Mouse (Mus musculus): ENCODE measurements at regions not wholly inside any gene's neighbourhood (a gene's known extent, or its start where the extent isn't known, plus 50 kb on each side); places are given as distances from the start of the nearest gene placed in this dataset.

DNA sequence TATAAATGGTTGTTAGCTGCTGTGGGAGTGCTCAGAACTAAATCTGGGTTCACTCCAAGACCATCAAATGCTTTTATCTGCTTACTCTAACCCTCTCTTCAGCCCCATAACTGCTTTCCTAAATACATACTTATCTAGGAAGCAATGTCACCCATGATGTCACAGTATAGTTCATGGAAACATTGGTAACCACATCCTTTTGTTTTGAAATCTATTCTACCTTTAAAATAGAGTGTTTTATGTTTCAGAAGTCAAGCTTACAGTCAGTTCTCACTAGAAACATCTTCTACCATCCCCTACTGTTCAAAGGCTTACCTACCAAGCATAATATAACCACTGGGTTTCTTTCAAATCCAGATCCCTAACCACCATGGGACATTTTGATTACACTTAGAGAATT lies 436.4 kb upstream of the Intu start:
- DNase-seq: no peak

DNA sequence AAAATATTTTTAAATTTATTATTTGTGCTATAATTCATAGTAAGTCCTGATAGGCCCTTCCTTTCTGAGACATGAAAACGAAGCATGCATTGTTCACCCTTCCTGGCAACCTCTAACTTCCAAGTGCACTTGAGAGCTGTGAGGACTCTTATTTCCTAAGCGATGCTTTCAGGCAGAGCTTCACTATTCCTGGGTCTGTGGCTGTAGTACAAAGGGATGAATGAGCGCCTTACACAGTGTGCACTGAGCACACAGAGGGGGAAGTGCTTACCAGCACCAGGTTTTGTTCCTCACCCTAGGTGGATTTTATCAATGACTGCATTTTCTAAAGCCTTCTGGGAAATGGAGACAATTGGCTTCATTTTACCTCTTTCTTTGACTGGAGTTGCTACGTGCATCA lies 428.4 kb upstream of the Intu start:
- no peak for DNase-seq

- DNase-seq: no peak
Measured at GRCm38 (mm10) chr3:40114811-40115210, 416.3 kb upstream of the Intu start.

- DNase-seq: no peak
Measured at GRCm38 (mm10) chr3:40118551-40118950, 412.5 kb upstream of the Intu start.

DNA sequence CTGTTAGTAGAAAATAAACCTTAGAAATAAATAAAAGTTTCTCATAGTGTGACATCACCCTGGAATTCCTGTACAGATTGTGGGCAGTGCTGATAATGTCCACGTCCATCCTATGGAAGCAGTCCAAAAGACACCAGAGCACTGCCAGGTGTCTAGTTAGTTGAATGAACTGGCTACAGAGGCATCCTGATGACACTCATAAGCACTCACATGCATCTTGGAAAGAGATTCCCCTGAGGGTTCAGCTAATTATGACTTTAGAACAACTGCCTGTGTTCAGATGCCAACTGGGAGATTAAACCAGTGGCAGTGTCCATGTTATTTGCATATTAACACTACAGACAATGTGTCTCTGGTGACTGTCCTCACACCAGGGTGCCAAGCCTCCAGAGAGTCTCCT lies 411.6 kb upstream of the Intu start:
- no peak for DNase-seq

DNA sequence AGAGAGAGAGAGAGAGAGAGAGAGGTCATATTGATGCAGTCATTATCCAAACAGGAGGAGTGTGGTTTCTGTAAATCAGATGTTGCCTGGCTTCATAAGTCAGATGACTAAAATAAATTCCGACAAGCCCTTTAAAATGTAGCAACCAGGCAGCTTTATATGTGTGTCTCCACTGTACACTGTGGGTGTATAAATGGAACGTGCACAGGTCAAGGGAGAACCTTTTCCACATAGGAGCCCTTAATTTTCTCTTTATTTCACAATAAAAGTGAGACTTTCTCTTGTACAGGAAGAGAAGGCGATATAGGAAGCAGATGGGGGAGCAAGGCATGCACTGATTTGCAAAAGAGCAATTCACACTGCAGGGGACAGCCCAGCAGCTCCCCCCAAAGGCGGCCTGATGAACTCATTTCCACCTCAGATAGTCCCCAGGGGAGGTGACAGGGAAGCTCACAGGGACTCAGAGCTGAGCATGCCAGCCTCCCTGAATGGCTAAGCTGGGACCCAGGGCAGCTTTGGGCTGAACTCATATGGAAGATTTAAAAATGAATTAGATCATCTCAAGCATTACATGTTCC lies 410.7 kb upstream of the Intu start:
- peak; percentile 70 for DNase-seq

DNA sequence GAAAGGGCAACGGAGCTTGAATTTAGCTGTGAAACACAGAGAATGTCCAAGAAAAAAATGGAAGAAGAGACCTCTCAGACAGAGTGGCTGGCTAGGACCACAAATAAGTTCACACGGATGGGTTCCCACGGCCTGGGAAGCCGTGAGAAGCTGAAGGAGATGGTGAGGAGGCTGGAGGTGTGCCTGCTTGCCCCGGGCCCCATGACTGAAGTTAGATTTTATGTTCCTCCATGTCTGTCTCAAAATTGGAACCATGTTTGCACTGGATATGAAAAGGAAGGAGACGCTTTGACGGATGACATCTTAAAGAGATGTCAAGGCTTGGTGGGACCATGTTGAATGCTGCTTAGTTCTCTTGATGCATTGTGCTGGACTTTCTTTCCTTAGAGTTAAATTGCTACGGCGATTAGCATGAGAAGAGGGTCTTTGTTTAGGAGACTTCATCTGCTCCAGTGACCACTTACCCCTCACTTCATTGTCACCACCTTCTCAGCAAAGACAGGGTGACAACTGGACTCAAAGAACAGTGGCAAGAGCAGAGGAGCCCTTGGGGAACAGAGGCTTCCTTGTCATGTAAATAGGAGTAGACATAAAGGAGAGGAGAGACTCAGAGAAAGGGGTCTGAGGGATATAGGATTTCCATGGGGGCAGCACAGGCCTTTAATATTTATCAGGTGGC lies 407.4 kb upstream of the Intu start:
- no peak for DNase-seq

GRCm38 (mm10) chr3:40126903-40127302 lies 404.2 kb upstream of the Intu start:
- DNase-seq: no peak

GRCm38 (mm10) chr3:40130858-40131584 lies 400.1 kb upstream of the Intu start:
- DNase-seq: no peak

DNA sequence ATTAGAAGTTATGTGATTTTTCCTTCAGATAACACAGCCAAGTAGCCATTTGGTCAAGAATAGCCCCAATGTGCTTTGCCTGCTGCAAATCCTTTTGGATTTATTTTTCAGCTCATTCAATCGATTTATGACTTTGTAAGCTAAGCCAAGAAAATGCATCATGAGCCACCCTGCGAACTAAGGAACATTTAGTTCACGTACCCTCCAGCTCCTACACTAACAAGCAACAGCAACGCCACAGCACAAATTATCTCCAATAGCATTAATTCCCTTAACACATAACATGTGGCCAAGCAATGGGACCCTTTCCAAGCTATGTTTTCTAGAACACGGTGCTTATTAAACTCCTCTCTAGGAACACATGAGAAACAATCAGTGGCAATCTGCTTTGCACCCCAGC lies 392.4 kb upstream of the Intu start:
- DNase-seq: no peak

GRCm38 (mm10) chr3:40142229-40142628 lies 388.9 kb upstream of the Intu start:
- DNase-seq: no peak

DNA sequence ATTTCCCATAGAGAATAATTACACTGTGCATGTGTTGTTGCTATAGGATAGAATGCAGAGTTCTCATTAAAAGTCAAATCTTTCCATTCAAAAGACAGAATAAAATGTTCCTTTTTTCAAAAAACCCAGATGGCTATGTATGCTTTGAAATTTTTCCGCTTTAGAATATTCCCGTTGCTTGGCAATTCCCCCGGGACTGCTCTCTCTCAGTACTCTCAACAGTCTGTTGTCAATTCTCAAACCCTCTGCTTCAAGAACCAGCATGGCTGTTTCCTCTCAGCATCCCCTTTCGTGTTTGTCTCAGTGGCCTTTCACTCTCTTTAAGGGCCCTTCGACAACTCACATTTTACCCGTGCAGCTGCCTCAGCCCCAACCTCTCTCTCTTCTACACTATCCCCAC lies 372.5 kb upstream of the Intu start:
- DNase-seq: no peak

GRCm38 (mm10) chr3:40159591-40160145 lies 371.4 kb upstream of the Intu start:
- DNase-seq: no peak

DNA sequence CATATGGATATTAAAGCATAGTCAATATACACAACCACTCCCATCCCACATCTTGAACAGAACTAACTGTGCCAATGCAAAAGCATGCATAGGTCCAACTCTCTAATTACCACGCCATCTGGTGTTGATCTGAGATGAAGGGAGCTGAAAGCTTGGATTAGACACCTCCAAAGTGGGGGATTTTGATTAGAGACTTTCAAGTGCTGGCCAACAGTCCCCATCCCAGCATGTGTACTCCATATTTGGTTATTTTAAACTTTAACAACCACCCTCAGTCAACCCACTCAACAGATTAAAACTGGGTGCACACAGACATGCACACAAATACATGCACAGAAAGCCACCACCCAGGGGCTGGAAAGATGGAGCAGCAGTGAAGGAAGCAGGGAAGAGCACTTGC lies 366.9 kb upstream of the Intu start:
- no peak for DNase-seq

DNA sequence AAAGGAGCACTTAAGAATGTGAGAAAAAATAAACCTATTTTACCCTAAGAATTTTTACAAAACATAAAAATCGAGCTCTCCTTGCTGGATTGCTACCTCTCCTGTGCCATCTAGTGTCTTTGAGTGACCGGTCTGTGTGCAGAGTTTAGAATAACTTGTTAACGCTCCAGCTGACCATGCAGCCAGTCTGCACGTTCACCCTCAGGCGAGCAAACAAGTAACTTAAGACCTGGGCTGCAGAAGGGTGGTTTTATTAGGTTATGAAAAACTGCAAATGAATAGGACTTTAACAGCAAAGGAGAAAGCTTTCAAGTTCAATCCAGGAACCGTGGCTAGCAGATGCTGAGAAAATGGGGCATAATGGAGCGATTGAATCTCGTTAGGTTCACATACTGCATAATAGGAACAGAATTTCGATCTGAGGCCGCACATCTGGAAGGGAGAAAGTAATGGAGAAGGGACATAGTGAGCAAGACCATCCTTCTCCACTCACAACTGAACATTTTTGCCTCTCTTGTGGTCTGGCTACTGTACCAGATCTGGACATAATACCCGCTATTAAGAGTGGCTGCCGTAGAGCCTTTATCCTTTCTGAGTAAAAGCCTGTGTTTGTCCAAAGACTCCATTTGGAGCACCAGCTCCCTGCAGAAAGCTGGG lies 363.0 kb upstream of the Intu start:
- DNase-seq: no peak

DNA sequence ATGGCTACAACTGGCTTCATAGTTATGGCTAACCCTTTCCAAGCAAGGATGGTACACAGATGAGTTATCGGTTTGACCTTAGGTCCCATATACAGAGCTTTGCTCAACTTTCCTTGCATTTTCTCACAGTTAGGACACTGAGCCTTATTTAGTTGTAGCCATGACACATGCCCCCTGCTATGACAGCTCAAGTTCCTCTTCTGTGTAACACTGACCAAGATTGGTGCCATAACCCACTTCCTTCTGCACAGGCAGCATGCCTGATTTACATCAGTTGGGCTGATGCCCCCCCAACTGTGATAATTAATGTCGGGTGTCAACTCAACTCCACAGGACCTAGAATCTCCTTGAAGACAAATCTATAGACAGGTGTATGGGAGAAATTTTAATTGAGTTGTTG lies 361.5 kb upstream of the Intu start:
- DNase-seq: no peak

GRCm38 (mm10) chr3:40179726-40180317 lies 351.3 kb upstream of the Intu start:
- DNase-seq: no peak

DNA sequence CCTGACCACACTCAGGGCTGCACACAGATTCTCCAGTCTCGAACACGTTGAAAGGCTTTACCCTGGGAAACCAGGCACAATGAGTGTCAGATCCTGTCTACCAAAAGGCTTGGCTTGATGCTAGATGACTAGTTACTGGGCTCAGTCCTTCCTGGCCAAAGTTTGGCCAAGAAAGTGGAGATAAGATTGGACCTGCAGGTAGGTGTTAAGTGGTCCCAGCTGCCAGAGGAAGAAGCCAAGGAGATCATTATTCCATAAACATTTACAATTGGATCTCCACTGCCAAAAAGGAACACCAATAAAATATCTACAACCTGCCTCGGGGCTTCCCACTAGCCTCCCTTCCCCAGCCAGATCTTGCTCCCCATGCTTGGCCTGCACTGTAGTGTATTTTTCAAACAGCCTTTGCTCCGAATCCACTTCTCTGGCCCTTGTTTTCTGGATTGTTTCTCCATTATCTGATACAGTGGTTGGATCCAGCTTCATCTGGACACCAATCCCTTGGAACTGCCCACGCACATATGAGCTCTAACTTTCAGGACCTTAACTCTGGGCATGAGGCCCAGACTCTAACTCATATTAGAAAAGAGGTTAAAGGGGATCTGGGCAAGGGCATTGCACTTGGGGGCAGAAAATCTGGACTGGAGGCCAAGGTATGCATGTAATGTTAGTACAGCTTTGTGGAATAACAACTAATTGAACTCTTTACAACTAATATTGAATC lies 345.3 kb upstream of the Intu start:
- DNase-seq: no peak

DNA sequence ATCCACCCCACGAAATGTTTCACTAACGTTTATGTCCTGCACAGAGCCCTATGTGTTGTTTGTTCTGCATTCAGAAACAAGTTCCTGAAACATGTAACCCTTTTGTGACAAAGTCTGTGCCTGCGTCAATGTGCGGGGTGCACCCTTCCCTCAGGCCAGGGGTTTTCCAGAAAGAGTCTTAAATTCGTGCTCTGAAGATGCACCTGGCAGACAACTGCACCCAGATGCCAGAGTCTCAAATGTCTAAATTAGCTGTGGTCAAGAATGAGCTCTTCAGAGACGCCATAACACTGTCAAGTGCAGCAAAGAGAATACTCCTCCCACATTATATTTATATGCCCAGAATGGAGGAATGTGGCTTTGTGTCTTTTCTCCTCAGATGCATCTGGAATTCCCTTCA lies 341.6 kb upstream of the Intu start:
- no peak for DNase-seq

GRCm38 (mm10) chr3:40190024-40190423 lies 341.1 kb upstream of the Intu start:
- no peak for DNase-seq

- no peak for DNase-seq
Measured at GRCm38 (mm10) chr3:40200174-40200573, 330.9 kb upstream of the Intu start.

DNA sequence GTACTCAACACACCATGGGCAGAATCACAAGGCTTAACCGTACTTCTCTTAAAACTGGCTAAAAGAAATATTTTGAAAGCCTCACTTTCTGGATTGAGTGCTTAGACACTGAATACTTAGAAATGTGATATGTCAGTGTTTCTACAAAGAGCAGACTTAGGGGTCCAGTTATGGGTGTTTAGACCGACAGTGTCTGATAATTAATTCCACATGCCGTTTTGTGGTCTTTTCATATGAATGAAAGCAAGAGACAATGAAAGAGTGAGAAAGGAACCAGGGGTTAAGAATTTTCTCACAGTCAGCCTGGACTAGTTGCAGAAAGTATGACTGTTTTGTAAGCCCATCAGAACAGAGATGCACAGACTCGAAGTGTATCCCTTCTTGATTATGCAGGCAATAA lies 324.8 kb upstream of the Intu start:
- DNase-seq: no peak

GRCm38 (mm10) chr3:40211793-40212192 lies 319.3 kb upstream of the Intu start:
- DNase-seq: no peak

All from right cerebral cortex, postnatal 14 days (tissue).